Mouse (Mus musculus) frontal cortex, postnatal 10 days (tissue): ENCODE data around the gene 4632433K11Rik.
"Not testable (repeated sequence)": the region's sequence is repeated elsewhere in the genome, so short reads cannot be mapped to it uniquely, and the experiment has no call there.

Experiments
- DNase-seq, 2 experiments: peaks; one replicate each; pipeline ENCODE4 v3.0.0; 2022; ENCODE audit warnings: low spot score in 2 of 2, mixed read lengths in 1 of 2

Gene 4632433K11Rik

DNA sequence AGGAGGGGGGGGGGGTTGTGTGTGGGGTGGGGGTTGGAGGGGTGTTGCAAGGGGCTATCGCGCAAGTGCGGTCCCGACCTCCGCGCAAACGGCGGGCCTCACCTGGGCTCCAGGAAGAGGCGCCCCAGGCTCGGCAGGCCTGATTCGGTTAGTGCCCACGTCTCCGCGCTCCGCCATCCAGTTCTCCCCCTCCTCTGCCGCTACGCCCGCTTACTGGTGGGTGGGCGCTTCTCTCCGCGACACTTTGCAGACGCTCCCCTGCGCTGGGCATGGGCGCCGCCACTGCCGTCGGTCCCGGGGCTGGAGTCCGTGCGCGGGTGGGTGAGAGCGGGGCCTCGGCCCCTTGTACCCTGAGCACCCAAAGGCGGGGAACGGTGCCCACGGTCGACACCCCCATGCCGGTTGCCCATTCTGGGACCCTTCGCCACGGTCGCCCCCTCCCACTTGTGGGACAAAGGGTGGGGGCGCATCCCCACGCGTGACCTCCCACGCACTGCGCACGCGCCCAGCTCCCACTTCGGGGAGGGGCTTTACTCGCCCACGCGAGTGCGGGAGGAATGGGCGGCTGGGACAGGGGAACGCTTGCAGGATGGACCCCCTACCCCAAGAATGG is 22.8 kb downstream of the 4632433K11Rik start:
- DNase-seq, result peak; percentile 74 to 75

- DNase-seq, result no peak
Observed at GRCm38 (mm10) chr7:5057381-5057780, 23.5 kb downstream of the 4632433K11Rik start.

GRCm38 (mm10) chr7:5057804-5058203 is 23.9 kb downstream of the 4632433K11Rik start:
- no peak for DNase-seq

- DNase-seq, result no peak
Observed at GRCm38 (mm10) chr7:5058631-5059030, 24.7 kb downstream of the 4632433K11Rik start.

DNA sequence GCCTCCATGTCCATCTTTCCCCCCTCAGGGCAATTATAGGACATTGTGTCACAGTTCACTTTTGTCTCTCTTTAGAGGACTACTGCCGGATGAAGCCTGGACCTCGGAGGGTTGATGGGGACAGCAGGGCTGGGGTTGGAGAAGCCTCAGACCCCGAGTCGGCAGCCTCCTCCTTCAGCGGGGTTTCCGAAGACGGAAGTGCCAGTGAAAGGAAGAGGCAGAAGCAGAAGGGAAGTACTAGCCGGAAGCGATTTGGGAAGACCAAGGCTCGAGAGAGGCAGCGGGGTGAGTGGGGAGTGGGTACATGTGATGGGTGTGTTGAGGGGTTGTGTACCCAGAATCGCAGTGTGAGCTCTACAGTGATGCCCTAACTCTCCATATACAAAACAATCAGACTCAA is 25.5 kb downstream of the 4632433K11Rik start:
- no peak for DNase-seq

DNA sequence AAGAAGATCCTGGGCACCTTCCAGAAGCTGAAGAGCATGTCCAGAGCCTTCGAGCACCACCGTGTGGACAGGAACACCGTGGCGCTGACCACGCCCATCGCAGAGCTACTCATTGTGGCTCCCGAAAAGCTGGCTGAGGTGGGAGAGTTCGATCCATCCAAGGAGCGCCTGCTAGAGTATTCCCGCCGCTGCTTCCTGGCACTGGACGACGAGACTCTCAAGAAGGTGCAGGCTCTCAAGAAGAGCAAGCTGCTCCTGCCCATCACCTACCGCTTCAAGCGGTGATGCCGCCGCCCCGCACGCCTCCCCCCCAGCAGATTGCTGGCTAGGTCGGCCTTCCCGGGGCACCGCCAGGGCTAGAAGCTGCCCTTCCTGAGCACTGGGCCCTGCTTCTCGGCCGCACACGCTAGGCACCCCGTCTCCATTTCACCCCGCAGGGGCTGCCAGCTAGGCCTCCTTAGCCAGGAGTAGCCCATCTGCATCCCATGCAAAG is 26.4 kb downstream of the 4632433K11Rik start:
- peak; percentile 74 to 78 for DNase-seq

DNA sequence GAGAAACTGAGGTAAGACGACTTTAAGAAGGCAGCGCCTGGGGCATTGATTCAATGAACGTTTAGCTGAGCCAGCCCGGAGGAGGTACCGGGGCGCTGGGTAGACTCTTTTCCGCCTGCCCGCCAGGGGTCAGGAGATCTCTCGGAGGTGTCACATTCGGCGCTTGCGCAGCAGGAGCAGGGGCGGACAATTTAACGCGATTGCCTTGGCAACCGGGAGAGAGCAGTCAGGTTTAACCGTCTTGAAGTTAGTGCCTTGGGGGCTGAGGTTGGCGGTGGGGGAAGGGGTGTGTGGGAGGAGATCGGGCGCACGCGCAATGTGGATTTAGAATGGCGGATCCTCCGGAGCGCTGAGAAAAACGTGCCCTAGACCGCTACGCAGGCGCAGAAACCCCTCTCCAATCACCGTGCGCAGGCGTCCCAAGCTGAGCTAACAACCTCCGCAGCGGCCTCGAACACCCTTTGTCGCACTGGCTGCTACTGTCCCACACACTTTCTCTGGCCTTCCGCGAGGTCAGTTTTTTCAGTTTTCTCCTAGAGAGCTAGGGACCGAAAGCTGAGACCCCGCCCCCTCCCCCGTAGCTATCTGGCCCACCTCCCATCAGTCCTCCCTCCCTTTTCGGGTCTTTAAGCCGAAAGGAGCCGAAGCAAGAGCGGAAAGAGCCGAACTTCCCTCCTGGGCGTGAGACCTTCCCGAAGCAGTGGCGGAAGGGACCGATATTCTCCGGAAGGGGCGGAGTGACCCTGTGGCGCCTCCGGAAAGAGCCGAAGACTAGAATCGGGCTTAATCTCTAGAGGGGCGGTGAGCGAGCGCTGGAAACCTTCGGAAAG is 27.2 kb downstream of the 4632433K11Rik start:
- peak; percentile 97 to 99 for DNase-seq

DNA sequence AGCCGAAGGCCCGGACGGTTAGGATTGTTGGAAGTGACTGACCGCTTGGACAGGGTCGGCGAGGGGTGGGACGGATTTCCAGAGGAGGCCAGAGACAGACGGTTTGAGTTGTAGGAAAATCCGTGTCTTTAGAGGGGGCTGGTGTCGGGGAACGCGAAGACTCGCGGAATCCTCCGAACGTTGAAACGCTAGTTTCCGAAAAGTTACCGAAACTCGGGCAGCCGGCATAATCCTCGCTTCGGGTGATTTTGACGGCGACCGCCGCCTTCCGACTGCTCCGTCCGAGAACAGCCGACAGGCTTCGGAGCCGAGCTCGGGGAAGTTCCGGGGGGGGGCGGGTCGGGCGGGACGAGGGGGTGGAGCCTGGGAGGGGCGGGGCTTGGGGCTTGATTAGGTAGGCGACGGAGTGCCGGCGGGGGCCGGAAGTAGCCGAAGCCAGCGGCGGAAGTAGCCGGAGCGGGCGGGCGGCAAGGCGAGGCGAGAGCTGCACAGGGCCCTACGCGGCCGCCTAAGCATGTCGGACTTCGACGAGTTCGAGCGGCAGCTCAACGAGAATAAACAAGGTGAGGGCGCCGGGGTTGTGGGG is 27.9 kb downstream of the 4632433K11Rik start, which contains the start of gene U2af2:
Gene U2af2 (plus strand): TSS at position 370 of the 586 bp plus-strand sequence.
- DNase-seq, result peak; percentile 92 to 93

DNA sequence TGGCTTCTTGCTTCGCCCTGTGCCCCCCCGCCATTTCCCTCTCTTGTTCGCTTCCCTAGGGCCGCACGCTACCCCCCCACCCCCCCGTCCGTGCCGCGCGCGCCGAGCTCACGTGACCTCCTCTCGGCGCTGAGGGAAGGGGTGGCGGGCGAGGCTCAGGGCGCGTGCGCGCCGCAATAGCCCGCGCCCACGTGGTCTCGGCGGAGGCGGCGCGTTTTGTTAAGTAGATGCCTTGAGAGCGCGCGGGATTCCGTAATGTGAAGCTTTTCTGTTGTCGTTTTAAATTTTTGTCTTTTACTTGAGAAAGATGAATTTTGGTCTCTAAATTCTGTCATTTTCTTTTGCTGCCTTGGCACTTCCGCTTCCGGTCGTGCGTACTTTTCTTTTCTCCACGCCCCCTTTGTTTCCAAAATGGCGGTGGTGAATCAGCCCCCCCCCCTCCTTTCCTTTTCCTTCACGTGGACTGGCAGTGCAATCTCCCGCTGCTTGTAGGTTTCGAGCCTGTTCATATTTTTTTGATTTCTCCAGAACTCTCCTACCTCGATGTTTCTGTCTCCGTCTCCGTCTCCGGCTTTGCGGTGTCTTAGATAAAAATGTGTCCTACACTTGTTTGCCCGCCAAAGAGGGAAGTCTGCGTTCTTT is 28.6 kb downstream of the 4632433K11Rik start:
- no peak for DNase-seq

GRCm38 (mm10) chr7:5064886-5065285 is 31.0 kb downstream of the 4632433K11Rik start:
- DNase-seq, result no peak

DNA sequence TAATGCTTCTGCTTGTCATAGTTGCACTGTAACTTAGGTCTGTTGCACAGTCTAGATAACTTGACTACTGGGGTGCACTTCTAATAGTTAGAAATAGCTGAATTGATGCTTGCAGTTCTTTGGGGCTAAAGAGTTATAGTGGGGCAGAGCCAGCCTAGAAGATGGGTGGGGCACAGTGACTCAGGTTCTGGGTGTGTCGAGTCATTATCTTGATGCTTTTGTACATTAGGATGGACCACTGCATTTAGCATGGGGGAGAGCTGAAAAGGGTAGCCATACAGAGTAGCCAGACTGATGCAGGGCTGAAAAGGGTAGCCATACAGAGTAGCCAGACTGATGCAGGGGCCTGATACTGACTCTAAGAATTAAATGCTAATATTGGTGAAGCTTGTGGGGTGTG is 39.7 kb downstream of the 4632433K11Rik start:
- DNase-seq, result no peak

- DNase-seq, result no peak
Observed at GRCm38 (mm10) chr7:5074984-5075383, 41.1 kb downstream of the 4632433K11Rik start.

GRCm38 (mm10) chr7:5076931-5077330 is 43.0 kb downstream of the 4632433K11Rik start:
- no peak for DNase-seq

DNA sequence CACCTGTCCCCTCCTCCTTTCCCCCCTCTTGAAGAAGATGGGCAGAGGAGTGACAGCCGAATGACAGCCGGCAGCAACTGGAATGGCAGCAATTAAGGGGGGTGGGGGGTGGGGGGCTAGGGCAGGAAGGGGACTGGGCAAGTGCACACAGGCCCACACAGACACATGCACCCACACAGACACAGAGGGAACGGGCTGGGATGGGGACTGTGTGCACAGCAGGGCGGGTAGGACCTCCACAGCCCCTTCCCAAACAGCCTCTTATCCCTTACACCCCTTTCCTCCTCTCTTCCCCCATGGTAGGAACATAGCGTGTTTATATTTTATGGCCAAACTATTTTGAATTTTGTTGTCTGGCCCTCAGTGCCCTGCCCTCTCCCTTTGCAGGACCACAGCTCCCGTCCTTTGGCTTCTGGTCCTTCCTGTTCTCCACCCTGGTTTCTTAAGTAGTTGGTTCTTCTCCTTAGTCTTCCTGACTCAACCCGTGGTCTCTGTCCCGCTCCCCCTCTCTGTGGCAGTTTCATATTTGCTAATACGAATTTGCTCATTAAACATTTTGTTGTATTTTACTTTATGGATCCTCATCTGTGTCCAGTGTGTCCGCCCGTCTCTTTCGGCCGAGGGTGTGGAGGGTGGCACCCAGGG is 45.6 kb downstream of the 4632433K11Rik start:
- DNase-seq, result not testable (repeated sequence)

DNA sequence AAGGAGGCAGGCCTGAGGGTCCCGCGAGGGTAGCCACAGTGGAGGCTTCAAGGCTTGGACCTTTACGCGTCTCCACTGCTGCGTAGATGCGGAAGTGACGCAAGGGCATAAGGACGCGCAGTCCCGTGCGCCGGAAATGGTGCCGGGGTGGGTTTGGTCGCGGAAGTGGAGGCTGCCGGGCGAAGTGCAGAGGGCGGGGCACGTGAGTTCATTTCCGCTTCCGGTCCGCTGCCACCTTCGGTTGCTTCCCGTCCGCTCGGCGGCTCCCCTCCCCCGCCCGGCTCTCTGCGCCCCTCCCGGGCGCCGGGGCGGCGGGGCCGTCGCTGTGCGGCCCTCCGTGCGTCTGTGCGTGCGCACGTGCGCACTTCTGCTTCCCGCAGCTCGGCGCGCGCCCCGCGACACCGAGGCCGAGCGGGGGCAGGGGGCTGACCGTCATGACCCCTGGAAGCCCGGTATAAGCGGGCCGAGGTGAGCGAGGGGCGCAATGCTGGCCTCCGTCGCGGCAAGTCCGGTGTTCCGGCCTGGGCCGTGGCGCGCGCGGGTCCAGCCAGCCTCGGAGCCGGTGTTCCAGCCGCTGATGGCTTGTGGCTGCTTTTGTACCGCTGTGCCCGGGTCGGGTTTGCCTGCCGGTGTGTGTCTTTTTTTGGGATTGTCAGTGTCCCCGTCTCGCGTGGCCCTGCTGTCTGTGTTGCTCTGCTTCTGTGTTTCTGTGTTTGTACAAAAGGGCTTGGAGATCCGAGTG is 46.3 kb downstream of the 4632433K11Rik start, which contains the start of gene Epn1:
Gene Epn1 (plus strand): TSS at position 226 of the 742 bp plus-strand sequence.
- peak; percentile 95 to 97 for DNase-seq

- no peak for DNase-seq
Observed at GRCm38 (mm10) chr7:5080815-5081214, 46.9 kb downstream of the 4632433K11Rik start.

DNA sequence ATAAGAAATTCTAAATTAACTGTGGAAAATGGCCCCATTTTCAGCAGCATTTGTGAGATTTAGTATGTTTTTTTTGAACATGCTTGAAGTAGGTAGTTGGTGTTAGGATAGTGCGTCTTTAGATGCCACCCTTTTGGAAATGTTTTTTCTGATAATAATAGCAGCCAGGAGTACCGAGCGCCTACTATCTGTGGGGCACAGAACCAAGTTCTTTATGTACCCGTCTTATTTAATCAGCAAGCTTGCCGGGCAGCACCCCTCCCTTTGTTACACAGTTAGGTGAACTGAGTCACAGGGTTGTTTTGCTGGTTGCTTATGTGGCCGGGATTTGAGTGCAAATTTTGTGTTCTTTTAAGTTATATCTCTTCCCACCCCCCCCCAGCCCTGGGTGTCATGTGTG is 47.3 kb downstream of the 4632433K11Rik start:
- no peak for DNase-seq

GRCm38 (mm10) chr7:5081939-5082338 is 48.0 kb downstream of the 4632433K11Rik start:
- no peak for DNase-seq

DNA sequence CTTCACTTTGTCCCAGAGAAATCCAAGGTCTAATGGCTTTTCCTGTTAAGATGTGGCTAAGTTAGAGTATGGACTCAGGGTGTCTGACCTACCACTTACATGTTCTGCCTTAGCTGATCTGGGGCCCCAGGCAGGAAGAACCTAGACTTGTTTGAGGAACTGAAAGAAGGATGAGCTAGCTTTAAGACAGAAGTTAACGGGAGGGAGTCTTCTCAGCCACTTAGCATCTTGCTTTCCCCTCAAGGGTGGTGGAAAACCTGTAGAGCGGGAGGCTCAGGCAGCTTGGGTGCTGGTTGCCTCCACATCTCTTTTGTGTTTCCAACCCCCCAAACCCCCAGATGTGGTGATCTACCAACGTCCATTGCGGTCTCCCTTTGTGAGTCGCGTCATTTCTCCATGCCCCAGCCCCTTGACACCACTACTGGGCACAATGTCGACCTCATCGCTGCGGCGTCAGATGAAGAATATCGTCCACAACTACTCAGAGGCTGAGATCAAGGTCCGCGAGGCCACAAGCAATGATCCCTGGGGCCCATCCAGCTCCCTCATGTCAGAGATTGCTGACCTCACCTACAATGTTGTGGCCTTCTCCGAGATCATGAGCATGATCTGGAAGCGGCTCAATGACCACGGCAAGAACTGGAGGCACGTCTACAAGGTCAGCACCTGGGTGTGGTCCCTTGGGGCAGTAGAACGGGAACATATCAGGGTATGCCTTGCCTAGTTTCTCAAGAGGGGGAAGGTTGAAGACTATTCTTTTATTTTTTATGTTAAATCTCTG is 49.6 kb downstream of the 4632433K11Rik start:
- no peak for DNase-seq
